Mouse (Mus musculus): Measurements from ENCODE around the gene Tnfaip8l1. TPM values are rescaled to one million over a fixed set of nuclear protein-coding genes. Genes with fewer than 3 reads are reported as not detected.

The Tnfaip8l1 gene
- total and polyA plus RNA-seq, 3 experiments = 4.0 to 5.5 TPM; not detected in 1

DNA sequence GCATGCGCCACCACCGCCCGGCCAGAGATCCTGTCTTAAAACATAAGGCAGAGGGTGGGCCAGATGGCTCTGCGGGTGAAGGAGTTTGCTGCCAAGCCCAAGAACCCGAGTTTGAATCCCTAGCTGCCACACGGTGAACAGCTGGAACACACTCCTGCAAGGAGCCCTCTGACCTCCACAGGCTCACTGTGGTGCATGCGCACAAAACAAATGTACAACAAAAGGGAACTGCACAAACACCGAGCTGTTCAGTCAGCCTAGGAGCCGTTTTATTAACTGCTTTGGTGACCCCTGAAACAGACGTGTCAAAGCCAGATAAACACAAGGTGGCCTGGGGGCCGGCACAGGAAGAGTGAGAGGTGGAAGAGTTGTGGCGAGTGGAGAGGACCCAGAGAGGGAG lies 42.8 kb upstream of the Tnfaip8l1 start:
- DNase-seq (ENCODE audit: low read depth, low spot score) = no peak
- Histone ChIP-seq H3K27ac (ENCODE audit: control insufficient read depth, low read depth, low read length) (no peak overlapping the region), H3K27me3 (ENCODE audit: control insufficient read depth in 1 of 2, insufficient read depth in 2 of 2, low read length in 2 of 2) (no peaks in the 10 kb centered on the region), H3K79me2 (ENCODE audit: control insufficient read depth, insufficient read depth, low read length, poor library complexity) (no peaks in the 10 kb centered on the region), H3K4me3 (ENCODE audit: control insufficient read depth in 1 of 2, insufficient read depth in 1 of 2, low read depth in 2 of 2, low read length in 2 of 2) (no peak overlapping the region), H3K9ac (ENCODE audit: control insufficient read depth, low read depth, low read length, poor library complexity, severe bottlenecking) (no peak overlapping the region), H3K4me1 (ENCODE audit: control insufficient read depth in 1 of 2, insufficient read depth in 2 of 2, low read length in 2 of 2) (no peaks in the 10 kb centered on the region), H3K9me3 (replicated peaks; ENCODE audit: insufficient read depth, low read length) (no peaks in the 10 kb centered on the region), H3K36me3 (ENCODE audit: control insufficient read depth in 1 of 2, insufficient read depth in 2 of 2, low read length in 2 of 2) (no peaks in the 10 kb centered on the region)
- TF ChIP-seq JUND (IDR thresholded peaks at IDR 0.05; ENCODE audit: low read depth, low read length) (no peak), EP300 (IDR thresholded peaks at IDR 0.05; ENCODE audit: low read depth in 1 of 2, low read length in 2 of 2) (no peak)

DNA sequence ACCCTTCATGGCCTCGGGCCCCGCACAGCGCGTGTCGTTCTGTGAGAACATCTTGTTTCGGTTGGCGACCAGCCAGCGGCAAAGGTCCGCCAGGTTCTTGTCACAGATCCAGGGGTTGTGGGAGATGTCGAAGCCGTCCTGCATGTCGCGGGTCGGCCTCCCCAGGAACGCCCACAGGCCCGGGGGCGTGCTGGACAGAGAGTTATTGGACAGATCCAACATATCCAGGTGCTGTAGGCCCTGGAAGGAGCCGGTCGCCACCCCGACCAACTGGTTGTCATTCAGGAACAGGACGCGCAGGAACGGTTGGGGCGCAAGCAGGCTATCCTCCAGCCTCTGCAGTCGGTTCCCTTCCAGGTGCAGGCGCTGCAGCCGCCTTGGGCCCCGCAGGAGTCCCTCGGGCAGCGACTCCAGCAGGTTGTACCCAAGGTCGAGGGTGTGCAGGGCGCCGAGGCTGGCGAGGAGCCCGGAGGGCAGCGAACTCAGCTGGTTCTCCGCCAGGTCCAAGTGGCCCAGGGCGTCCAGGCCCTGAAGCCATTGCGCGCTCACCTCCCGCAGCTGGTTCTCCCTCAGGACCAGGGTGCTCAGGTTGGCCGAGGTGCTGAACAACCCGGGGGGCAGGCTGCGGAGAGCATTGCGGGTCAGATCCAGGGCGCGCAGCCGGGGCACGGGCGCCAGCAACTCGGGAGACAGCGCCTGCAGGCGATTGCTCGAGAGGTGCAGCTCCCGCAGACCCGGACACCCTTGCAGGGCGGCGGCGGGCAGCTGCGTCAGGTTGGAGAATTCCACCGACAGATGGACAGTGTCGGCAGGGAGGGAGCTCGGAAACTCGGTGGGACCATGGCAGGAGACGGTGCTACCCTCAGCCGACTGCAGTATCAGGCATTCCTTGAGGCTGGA lies 42.0 kb upstream of the Tnfaip8l1 start:
- Histone ChIP-seq H3K9ac (ENCODE audit: control insufficient read depth, low read depth, low read length, poor library complexity, severe bottlenecking) (no peak overlapping the region), H3K36me3 (ENCODE audit: control insufficient read depth in 1 of 2, insufficient read depth in 2 of 2, low read length in 2 of 2) (no peaks in the 10 kb centered on the region), H3K79me2 (ENCODE audit: control insufficient read depth, insufficient read depth, low read length, poor library complexity) (no peaks in the 10 kb centered on the region), H3K27ac (ENCODE audit: control insufficient read depth, low read depth, low read length) (no peak overlapping the region), H3K27me3 (ENCODE audit: control insufficient read depth in 1 of 2, insufficient read depth in 2 of 2, low read length in 2 of 2) (no peaks in the 10 kb centered on the region), H3K4me1 (ENCODE audit: control insufficient read depth in 1 of 2, insufficient read depth in 2 of 2, low read length in 2 of 2) (no peaks in the 10 kb centered on the region), H3K4me3 (ENCODE audit: control insufficient read depth in 1 of 2, insufficient read depth in 1 of 2, low read depth in 2 of 2, low read length in 2 of 2) (no peak overlapping the region), H3K9me3 (replicated peaks; ENCODE audit: insufficient read depth, low read length) (no peaks in the 10 kb centered on the region)
- TF ChIP-seq JUND (IDR thresholded peaks at IDR 0.05; ENCODE audit: low read depth, low read length) = no peak
- no peak for DNase-seq (ENCODE audit: low read depth, low spot score)

DNA sequence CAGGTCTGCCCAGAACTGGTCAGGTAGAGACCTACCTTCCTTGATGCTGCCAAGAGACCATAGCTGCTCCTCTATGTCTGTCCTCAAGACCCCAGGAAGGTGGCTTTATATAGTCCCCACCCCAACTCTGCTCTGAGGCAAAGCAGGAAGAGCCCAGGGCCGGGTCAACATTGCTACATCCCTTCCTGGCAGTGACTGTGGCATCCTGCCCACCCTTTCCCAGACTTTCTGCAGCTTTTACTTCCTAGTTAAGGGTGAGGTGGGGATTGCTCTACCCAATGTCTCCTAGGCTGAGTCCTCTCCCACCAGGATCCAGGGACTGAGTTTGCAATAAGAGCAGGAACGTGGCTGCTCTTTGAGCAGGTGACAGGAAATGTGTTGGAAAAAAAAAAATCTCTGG lies 40.5 kb upstream of the Tnfaip8l1 start, which contains the start of gene Lrg1:
Gene Lrg1, minus strand, starts transcription at position 176 of the 400 bp plus-strand sequence.
- no peaks in the 10 kb centered on the region for H3K9me3 ChIP-seq (replicated peaks; ENCODE audit: insufficient read depth, low read length)
- no peaks in the 10 kb centered on the region for H3K36me3 ChIP-seq (ENCODE audit: control insufficient read depth in 1 of 2, insufficient read depth in 2 of 2, low read length in 2 of 2)
- no peak within 1 kb of the TSS for H3K4me3 ChIP-seq (ENCODE audit: control insufficient read depth in 1 of 2, insufficient read depth in 1 of 2, low read depth in 2 of 2, low read length in 2 of 2)
- TF ChIP-seq ZMIZ1 (IDR thresholded peaks at IDR 0.05; ENCODE audit: low read depth, low read length) (no peak), ZC3H11A (IDR thresholded peaks at IDR 0.05; ENCODE audit: low read depth, low read length) (no peak), MYC (IDR thresholded peaks at IDR 0.05; ENCODE audit: low read depth, low read length) (no peak), ZNF384 (IDR thresholded peaks at IDR 0.05; ENCODE audit: low read depth, low read length) (no peak), EP300 (IDR thresholded peaks at IDR 0.05; ENCODE audit: low read depth in 1 of 2, low read length in 2 of 2) (no peak), ZKSCAN1 (IDR thresholded peaks at IDR 0.05; ENCODE audit: low read depth, low read length) (no peak), RAD21 (IDR thresholded peaks at IDR 0.05; ENCODE audit: low read depth, low read length) (no peak), MXI1 (IDR thresholded peaks at IDR 0.05; ENCODE audit: low read depth, low read length) (no peak), E2F4 (IDR thresholded peaks at IDR 0.05; ENCODE audit: borderline replicate concordance, low read depth, low read length) (no peak)
- DNase-seq (ENCODE audit: low read depth, low spot score) = no peak
- H3K4me1 ChIP-seq (ENCODE audit: control insufficient read depth in 1 of 2, insufficient read depth in 2 of 2, low read length in 2 of 2) = no peaks in the 10 kb centered on the region
- no peak within 1 kb of the TSS for H3K9ac ChIP-seq (ENCODE audit: control insufficient read depth, low read depth, low read length, poor library complexity, severe bottlenecking)
- no peak within 1 kb of the TSS for H3K27ac ChIP-seq (ENCODE audit: control insufficient read depth, low read depth, low read length)
- no peaks in the 10 kb centered on the region for H3K79me2 ChIP-seq (ENCODE audit: control insufficient read depth, insufficient read depth, low read length, poor library complexity)
- H3K27me3 ChIP-seq (ENCODE audit: control insufficient read depth in 1 of 2, insufficient read depth in 2 of 2, low read length in 2 of 2) = no peaks in the 10 kb centered on the region
